Mouse (Mus musculus) brain, embryonic 14.5 days (tissue): ENCODE results near the gene Rpl35a. TPM values are rescaled to one million over a fixed set of nuclear protein-coding genes. Genes with fewer than 3 reads are reported as not detected.

Experiments used
- DNase-seq: peaks from one replicate; pipeline ENCODE4 v3.0.0-alpha.2; 2011; ENCODE audit warnings: low read depth
- CTCF ChIP-seq: fragments of 200-500 bp; IDR thresholded peaks from 2 replicates; pipeline ENCODE4 v1.5.1; 2012; ENCODE audit warnings: inconsistent platforms, mild to moderate bottlenecking, moderate library complexity, borderline replicate concordance; ENCODE audit not compliant: insufficient read depth, insufficient read length; ENCODE audit errors: extremely low read depth
- POLR2A ChIP-seq: fragments of 200-500 bp; IDR thresholded peaks from 2 replicates; pipeline ENCODE4 v1.6.1; 2012; ENCODE audit warnings: mild to moderate bottlenecking, inconsistent platforms, borderline replicate concordance; ENCODE audit not compliant: poor library complexity, insufficient read depth, insufficient read length, severe bottlenecking; ENCODE audit errors: extremely low read depth
- polyA plus RNA-seq: library from polyadenylated mRNA; depleted of rRNA; stranded (reverse); fragments of >200 nt; gene quantifications from 2 replicates; pipeline ENCODE4 v1.2.3, GENCODE M21; 2012; rRNA removed

The Rpl35a gene
- polyA plus RNA-seq = 746 and 817 TPM in 2 replicates

GRCm38 (mm10) chr16:33056095-33056785 lies at the start of gene Rpl35a, which contains the start of gene Iqcg:
Gene Rpl35a, plus strand, starts transcription at chr16:33056453.
Gene Iqcg, minus strand, starts transcription at chr16:33056218.
- TF ChIP-seq CTCF (no peak), POLR2A (peak; percentile 92; the same call in 1 of the 2 replicates)
- peak; percentile 96 for DNase-seq

- peak; percentile 33 for DNase-seq
Observed at GRCm38 (mm10) chr16:33006888-33007287, 49.4 kb upstream of the Rpl35a start.

GRCm38 (mm10) chr16:33007436-33007835 lies 48.8 kb upstream of the Rpl35a start:
- peak; percentile 30 for DNase-seq
- TF ChIP-seq CTCF = no peak
- no peak for TF ChIP-seq POLR2A

More at GRCm38 (mm10) chr16:33006888-33007287, 49.4 kb upstream of the Rpl35a start:
- TF ChIP-seq POLR2A (no peak), CTCF (no peak)

GRCm38 (mm10) chr16:33010166-33010565 lies 46.1 kb upstream of the Rpl35a start:
- TF ChIP-seq POLR2A (no peak), CTCF (no peak)
- DNase-seq = no peak

GRCm38 (mm10) chr16:33013801-33014200 lies 42.5 kb upstream of the Rpl35a start:
- TF ChIP-seq POLR2A = no peak
- no peak for TF ChIP-seq CTCF
- DNase-seq = no peak

- peak; percentile 20 for DNase-seq
- TF ChIP-seq CTCF (no peak), POLR2A (no peak)
Observed at GRCm38 (mm10) chr16:33014921-33015320, 41.3 kb upstream of the Rpl35a start.

- DNase-seq = no peak
- no peak for TF ChIP-seq POLR2A
- no peak for TF ChIP-seq CTCF
Observed at GRCm38 (mm10) chr16:33015396-33015907, 40.8 kb upstream of the Rpl35a start.

GRCm38 (mm10) chr16:33015986-33016385 lies 40.3 kb upstream of the Rpl35a start:
- no peak for DNase-seq
- TF ChIP-seq POLR2A = no peak
- TF ChIP-seq CTCF = no peak

GRCm38 (mm10) chr16:33017677-33018349 lies 38.4 kb upstream of the Rpl35a start:
- no peak for DNase-seq
- TF ChIP-seq CTCF (no peak), POLR2A (no peak)

GRCm38 (mm10) chr16:33019117-33019770 lies 37.0 kb upstream of the Rpl35a start:
- TF ChIP-seq POLR2A = no peak
- TF ChIP-seq CTCF = no peak
- no peak for DNase-seq

GRCm38 (mm10) chr16:33021381-33021780 lies 34.9 kb upstream of the Rpl35a start:
- DNase-seq = no peak
- TF ChIP-seq POLR2A = no peak
- no peak for TF ChIP-seq CTCF
